Mouse (Mus musculus): ENCODE data around the gene Sbds. TPM values are rescaled to one million over a fixed set of nuclear protein-coding genes. Genes with fewer than 3 reads are reported as not detected.

Sbds gene
- 7.0 and 29.9 TPM in 2 replicates for polyA plus RNA-seq (2012; ENCODE audit: low replicate concordance)

GRCm38 (mm10) chr5:130255017-130255720 lies at the start of gene Sbds, which contains the start of gene Tyw1:
Gene Sbds (minus strand): TSS chr5:130255530.
Gene Tyw1 (plus strand): TSS chr5:130255619.

GRCm38 (mm10) chr5:130216781-130217180 lies 38.5 kb downstream of the Sbds start, which contains the start of gene Tmem248:
Gene Tmem248 (plus strand): TSS chr5:130217081.

Other genes with a start within 250 kb of the Sbds start
- 10.3 and 17.1 TPM in 2 replicates for gene Asl, start 226.3 kb downstream of the Sbds start, polyA plus RNA-seq (2012; ENCODE audit: low replicate concordance)
- 8.1 and 9.9 TPM in 2 replicates for gene Crcp, start 226.2 kb downstream of the Sbds start, polyA plus RNA-seq (2012; ENCODE audit: low replicate concordance)
- 17.5 and 48.8 TPM in 2 replicates for gene Tpst1, start 182.2 kb downstream of the Sbds start, polyA plus RNA-seq (2012; ENCODE audit: low replicate concordance)
- 6.3 and 8.8 TPM in 2 replicates for gene Kctd7, start 110.7 kb downstream of the Sbds start, polyA plus RNA-seq (2012; ENCODE audit: low replicate concordance)
- gene Rabgef1, start 83.7 kb downstream of the Sbds start, polyA plus RNA-seq (2012; ENCODE audit: low replicate concordance), result 18.4 and 26.5 TPM in 2 replicates
- 21.7 and 46.6 TPM in 2 replicates for gene Tmem248, start 38.4 kb downstream of the Sbds start, polyA plus RNA-seq (2012; ENCODE audit: low replicate concordance)
- gene Tyw1, start 89 bp upstream of the Sbds start, polyA plus RNA-seq (2012; ENCODE audit: low replicate concordance), result 5.4 and 7.6 TPM in 2 replicates
- gene Caln1, start 113.9 kb upstream of the Sbds start, polyA plus RNA-seq (2012; ENCODE audit: low replicate concordance), result not detected in 2 replicates
- not detected in 2 replicates for gene A330070K13Rik, start 129.1 kb upstream of the Sbds start, polyA plus RNA-seq (2012; ENCODE audit: low replicate concordance)

All from hematopoietic multipotent progenitor cell, adult 10-12 weeks (in vitro differentiated cells).